Mouse (Mus musculus) hindbrain, postnatal 0 days (tissue): ENCODE measurements at regions not wholly inside any gene's neighbourhood (a gene's known extent, or its start where the extent isn't known, plus 50 kb on each side); places are given as distances from the start of the nearest gene placed in this dataset.

ENCODE experiments used
- ATAC-seq: fragments of 200-750 bp; cut with Nextera tagmentation; 2 replicates; pipeline ENCODE4 v1.8.0; 2017; ENCODE audit warnings: mild to moderate bottlenecking, moderate TSS enrichment, moderate library complexity
- DNase-seq: peaks from one replicate; pipeline ENCODE4 v3.0.0-alpha.2; 2015; ENCODE audit warnings: low spot score
- H3K27ac ChIP-seq: fragments of 300-500 bp; sonication (generic); 2 replicates; pipeline ENCODE4 v1.5.1; 2014; ENCODE audit warnings: mild to moderate bottlenecking
- H3K27me3 ChIP-seq: fragments of 300-500 bp; sonication (generic); 2 replicates; pipeline ENCODE4 v1.6.1; 2014; ENCODE audit warnings: low read length, mixed read lengths; ENCODE audit not compliant: insufficient read depth
- H3K36me3 ChIP-seq: fragments of 300-500 bp; sonication (generic); 2 replicates; pipeline ENCODE4 v1.6.1; 2014; ENCODE audit warnings: low read length, mixed read lengths; ENCODE audit not compliant: insufficient read depth
- H3K4me1 ChIP-seq: fragments of 300-500 bp; sonication (generic); 2 replicates; pipeline ENCODE4 v1.6.1; 2014; ENCODE audit warnings: antibody characterized with exemption, low read length, mixed read lengths; ENCODE audit not compliant: insufficient read depth
- H3K4me2 ChIP-seq: fragments of 300-500 bp; sonication (generic); 2 replicates; pipeline ENCODE4 v1.6.1; 2014; ENCODE audit warnings: low read depth, mild to moderate bottlenecking, low read length, moderate library complexity, mixed read lengths
- H3K4me3 ChIP-seq: fragments of 300-500 bp; sonication (generic); 2 replicates; pipeline ENCODE4 v1.5.1; 2014; ENCODE audit warnings: low read length
- H3K9ac ChIP-seq: fragments of 300-500 bp; sonication (generic); replicated peaks from 2 replicates; pipeline ENCODE4 v1.6.1; 2014; ENCODE audit warnings: mild to moderate bottlenecking, low read length, moderate library complexity, mixed read lengths
- H3K9me3 ChIP-seq: fragments of 300-500 bp; sonication (generic); 2 replicates; pipeline ENCODE4 v1.6.1; 2016; ENCODE audit warnings: low read length, mixed read lengths
- CTCF ChIP-seq: IDR thresholded peaks from 2 replicates; pipeline ENCODE4 v1.5.1; 2016; ENCODE audit warnings: antibody characterized with exemption, control low read depth, low read depth
- WGBS: fragments of 180-500 bp; shearing (Covaris S2); extraction: QIAGEN DNeasy Blood & Tissue Kit; methylation state at CpG from one replicate; pipeline ENCODE4 v1.1.7; 2014; 5-methylcytosine and 5-hydroxymethylcytosine counted together

DNA sequence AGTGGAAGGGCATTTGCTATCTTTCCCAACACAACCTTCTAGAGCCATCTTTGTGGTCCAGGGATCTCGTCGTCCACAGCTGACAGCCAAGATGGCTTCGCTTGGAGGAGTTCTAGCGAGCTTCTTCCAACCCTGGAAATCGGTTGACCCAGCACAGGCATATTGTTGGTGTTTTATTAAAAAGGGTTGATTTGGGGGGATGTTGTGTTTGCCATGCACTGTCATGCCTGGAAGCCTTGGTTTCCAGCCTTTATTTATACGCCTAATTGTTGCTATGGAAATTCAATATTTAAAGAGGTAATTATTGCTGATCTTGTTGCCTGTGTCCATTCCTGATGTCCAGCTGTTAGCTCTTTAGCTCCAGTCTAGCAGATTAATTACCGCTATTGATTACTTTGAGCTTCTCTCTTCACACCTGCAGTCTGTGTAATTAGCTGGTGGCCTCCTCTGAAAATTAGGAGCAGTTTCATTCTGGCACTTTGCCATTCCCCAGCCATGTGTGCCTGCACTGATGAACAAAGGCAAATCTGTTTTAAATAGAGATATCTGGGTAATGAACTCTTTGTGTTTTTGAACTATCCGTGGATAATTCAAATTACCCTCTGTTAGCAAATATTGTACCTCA lies 275.4 kb downstream of the Rnf144b start:
- H3K4me2 ChIP-seq, result no peak overlapping the region
- no peaks in the 10 kb centered on the region for H3K36me3 ChIP-seq
- H3K27ac ChIP-seq, result no peak overlapping the region
- H3K9me3 ChIP-seq, result no peaks in the 10 kb centered on the region
- peak; percentile 77 for DNase-seq
- peak; percentile 53; the same call in 1 of the 2 replicates for ATAC-seq
- no peak overlapping the region for H3K9ac ChIP-seq
- no peaks in the 10 kb centered on the region for H3K4me1 ChIP-seq
- WGBS, result 50% methylated on average over 8 of the region's 8 CpGs
- no peak overlapping the region for H3K4me3 ChIP-seq
- no peak for TF ChIP-seq CTCF
- no peaks in the 10 kb centered on the region for H3K27me3 ChIP-seq

DNA sequence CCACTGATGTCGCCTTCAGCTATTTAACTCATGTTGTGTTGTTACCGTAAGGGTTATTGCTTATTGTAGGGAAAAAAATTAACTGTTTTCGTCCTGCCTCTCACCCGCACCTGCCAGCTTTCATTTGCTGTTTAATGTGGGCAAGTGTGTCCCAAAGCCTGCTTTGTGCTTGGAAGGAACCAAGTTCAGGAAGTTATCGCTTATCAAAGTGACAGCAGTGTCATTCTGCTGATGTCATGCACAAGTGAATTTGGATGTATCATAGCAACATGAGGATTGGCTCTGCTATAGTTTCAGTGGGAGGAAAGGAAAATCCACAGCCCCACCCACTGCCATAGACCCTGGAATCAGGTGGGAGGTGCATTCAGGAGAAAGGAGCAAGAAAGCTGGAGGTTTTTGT lies 276.5 kb downstream of the Rnf144b start:
- Histone ChIP-seq H3K36me3 (no peaks in the 10 kb centered on the region), H3K4me3 (no peak overlapping the region), H3K9ac (no peak overlapping the region), H3K4me2 (no peak overlapping the region), H3K27me3 (no peaks in the 10 kb centered on the region), H3K9me3 (no peaks in the 10 kb centered on the region), H3K4me1 (no peaks in the 10 kb centered on the region), H3K27ac (no peak overlapping the region)
- DNase-seq (peak; percentile 56), ATAC-seq (peak; percentile 58)
- TF ChIP-seq CTCF, result no peak
- 51% methylated on average over 5 of the region's 5 CpGs for whole genome bisulfite sequencing

GRCm38 (mm10) chr13:47413261-47413660 lies 290.8 kb downstream of the Rnf144b start:
- 85% methylated on average over 3 of the region's 3 CpGs for WGBS
- Histone ChIP-seq H3K4me2 (no peak overlapping the region), H3K36me3 (no peaks in the 10 kb centered on the region), H3K9ac (no peak overlapping the region), H3K4me1 (no peaks in the 10 kb centered on the region), H3K9me3 (no peaks in the 10 kb centered on the region), H3K4me3 (no peak overlapping the region), H3K27me3 (no peaks in the 10 kb centered on the region), H3K27ac (no peak overlapping the region)
- no peak for TF ChIP-seq CTCF
- no peak for ATAC-seq
- DNase-seq, result no peak

DNA sequence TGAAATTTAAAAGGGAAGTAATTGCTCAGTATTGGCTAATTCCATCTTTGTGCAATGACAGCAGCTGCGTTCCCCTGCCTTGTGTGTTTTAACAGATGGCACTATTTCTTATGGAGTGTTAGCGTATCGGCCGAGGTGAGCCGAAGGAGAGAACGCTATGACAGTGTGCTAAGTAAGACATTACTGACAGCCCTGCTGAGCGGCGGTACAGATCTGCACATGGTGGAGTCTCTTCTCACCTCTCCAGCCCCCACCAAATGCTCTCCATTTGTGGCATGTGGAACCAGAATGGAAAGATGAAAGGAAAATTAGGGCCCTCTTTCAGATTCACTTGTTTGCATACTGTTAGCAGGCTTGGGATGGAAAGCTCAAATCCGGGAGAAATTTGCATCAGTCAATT lies 291.5 kb downstream of the Rnf144b start:
- no peaks in the 10 kb centered on the region for H3K36me3 ChIP-seq
- ATAC-seq (no peak), DNase-seq (peak; percentile 51)
- H3K4me3 ChIP-seq, result no peak overlapping the region
- WGBS, result 54% methylated on average over 9 of the region's 9 CpGs
- no peaks in the 10 kb centered on the region for H3K9me3 ChIP-seq
- H3K4me2 ChIP-seq, result no peak overlapping the region
- TF ChIP-seq CTCF, result no peak
- H3K4me1 ChIP-seq, result no peaks in the 10 kb centered on the region
- H3K27ac ChIP-seq, result no peak overlapping the region
- H3K9ac ChIP-seq, result no peak overlapping the region
- H3K27me3 ChIP-seq, result no peaks in the 10 kb centered on the region

- H3K4me3 ChIP-seq, result no peak overlapping the region
- H3K9ac ChIP-seq, result no peak overlapping the region
- H3K9me3 ChIP-seq, result no peaks in the 10 kb centered on the region
- DNase-seq, result no peak
- H3K4me2 ChIP-seq, result no peak overlapping the region
- WGBS, result 53% methylated on average over 8 of the region's 8 CpGs
- H3K27ac ChIP-seq, result peak overlapping the region; percentile 26; the same call in 1 of the 2 replicates
- no peaks in the 10 kb centered on the region for H3K4me1 ChIP-seq
- H3K36me3 ChIP-seq, result no peaks in the 10 kb centered on the region
- no peak for ATAC-seq
- no peaks in the 10 kb centered on the region for H3K27me3 ChIP-seq
- no peak for TF ChIP-seq CTCF
These were observed 307.5 kb downstream of the Rnf144b start for GRCm38 (mm10) chr13:47429856-47430365.

- TF ChIP-seq CTCF, result no peak
- no peak overlapping the region for H3K4me3 ChIP-seq
- H3K36me3 ChIP-seq, result no peaks in the 10 kb centered on the region
- H3K27me3 ChIP-seq, result no peaks in the 10 kb centered on the region
- peak overlapping the region; percentile 26; the same call in 1 of the 2 replicates for H3K27ac ChIP-seq
- DNase-seq, result no peak
- WGBS, result 56% methylated on average over 9 of the region's 9 CpGs
- no peaks in the 10 kb centered on the region for H3K4me1 ChIP-seq
- H3K9me3 ChIP-seq, result no peaks in the 10 kb centered on the region
- ATAC-seq, result no peak
- H3K9ac ChIP-seq, result no peak overlapping the region
- H3K4me2 ChIP-seq, result no peak overlapping the region
These were observed 308.0 kb downstream of the Rnf144b start for GRCm38 (mm10) chr13:47430409-47430808.

- H3K4me2 ChIP-seq, result no peak overlapping the region
- no peak for TF ChIP-seq CTCF
- H3K9ac ChIP-seq, result no peak overlapping the region
- no peaks in the 10 kb centered on the region for H3K9me3 ChIP-seq
- H3K27me3 ChIP-seq, result no peaks in the 10 kb centered on the region
- H3K27ac ChIP-seq, result no peak overlapping the region
- DNase-seq (no peak), ATAC-seq (no peak)
- no peaks in the 10 kb centered on the region for H3K36me3 ChIP-seq
- 91% methylated on average over 7 of the region's 7 CpGs for WGBS
- no peak overlapping the region for H3K4me3 ChIP-seq
- H3K4me1 ChIP-seq, result no peaks in the 10 kb centered on the region
These were observed 313.2 kb downstream of the Rnf144b start for GRCm38 (mm10) chr13:47435631-47436030.
